Mouse (Mus musculus): ENCODE measurements around the gene Slc15a3.

DNA sequence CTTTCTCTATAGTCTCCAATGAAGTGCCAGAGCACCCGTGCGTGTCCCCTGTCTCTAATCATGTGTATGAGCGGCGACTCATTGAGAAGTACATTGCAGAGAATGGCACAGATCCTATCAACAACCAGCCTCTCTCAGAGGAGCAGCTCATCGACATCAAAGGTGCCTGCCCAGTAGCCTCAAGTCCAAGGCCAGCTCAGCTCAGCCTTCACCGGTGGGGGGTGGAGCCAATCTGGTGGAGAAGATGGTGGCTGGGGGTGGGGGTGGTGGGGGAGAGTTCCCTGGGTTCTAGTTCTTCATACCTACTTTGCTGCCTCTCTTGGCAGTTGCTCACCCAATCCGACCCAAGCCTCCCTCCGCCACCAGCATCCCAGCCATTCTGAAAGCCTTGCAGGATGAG lies 58.0 kb downstream of the Slc15a3 start:
- TF ChIP-seq CTCF (IDR thresholded peaks at IDR 0.05) (no peak), POLR2A (IDR thresholded peaks at IDR 0.05; ENCODE audit: insufficient read depth, low read depth, low read length) (no peak), EP300 (IDR thresholded peaks at IDR 0.05; ENCODE audit: insufficient read depth, low read depth, low read length) (no peak)
